Mouse (Mus musculus): ENCODE measurements at regions not wholly inside any gene's neighbourhood (a gene's known extent, or its start where the extent isn't known, plus 50 kb on each side); places are given as distances from the start of the nearest gene placed in this dataset.

DNA sequence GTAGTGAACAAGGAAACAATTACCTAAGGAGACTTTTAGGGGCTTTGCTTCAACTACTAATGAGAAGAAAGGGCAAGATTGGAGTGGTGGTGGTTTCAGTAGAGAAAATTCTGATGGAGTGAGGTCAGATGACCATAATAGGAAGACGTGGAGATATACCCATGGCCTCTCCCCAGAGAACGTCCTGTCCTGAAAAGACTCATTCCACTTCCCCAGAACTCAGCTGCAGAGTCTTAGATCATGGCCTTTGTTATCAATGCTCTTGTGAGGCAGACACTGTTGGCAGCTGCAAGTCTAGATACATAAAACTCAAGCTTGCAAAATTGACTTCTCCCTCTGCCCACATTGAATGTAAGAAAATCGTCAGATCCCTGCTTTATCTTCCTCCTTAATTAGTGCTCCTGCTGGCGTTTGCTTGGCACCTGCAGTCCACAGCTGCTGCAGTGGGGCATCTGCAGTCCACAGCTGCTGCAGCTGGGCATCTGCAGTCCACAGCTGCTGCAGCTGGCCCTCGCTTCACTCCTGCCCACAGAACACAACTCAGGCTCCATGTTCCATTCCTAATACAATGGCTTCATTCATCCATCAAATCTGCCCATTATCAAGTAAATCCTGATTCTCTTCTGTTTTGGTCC is 162.5 kb downstream of the Cxcl12 start:
- DNase-seq (ENCODE audit: low spot score) = no peak

DNA sequence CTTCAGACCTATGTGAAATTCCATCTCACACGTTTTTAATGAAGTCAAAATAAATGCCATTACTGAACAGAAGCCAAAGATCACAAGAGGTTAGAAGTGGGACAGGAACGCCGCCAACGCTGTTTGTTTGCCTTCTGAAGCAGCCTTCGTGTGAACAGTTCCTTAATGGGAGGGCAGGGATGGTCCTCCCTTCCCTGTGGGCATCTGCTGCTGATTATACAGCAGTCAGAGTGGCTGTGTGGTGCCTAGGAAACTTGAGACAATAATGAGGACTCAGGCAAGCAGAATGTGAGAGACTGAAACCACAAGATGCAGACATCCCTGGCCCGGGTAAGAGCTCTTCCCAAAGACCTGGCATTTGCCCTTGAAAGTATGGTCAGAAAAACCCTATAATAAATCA is 164.3 kb downstream of the Cxcl12 start:
- no peak for DNase-seq (ENCODE audit: low spot score)

DNA sequence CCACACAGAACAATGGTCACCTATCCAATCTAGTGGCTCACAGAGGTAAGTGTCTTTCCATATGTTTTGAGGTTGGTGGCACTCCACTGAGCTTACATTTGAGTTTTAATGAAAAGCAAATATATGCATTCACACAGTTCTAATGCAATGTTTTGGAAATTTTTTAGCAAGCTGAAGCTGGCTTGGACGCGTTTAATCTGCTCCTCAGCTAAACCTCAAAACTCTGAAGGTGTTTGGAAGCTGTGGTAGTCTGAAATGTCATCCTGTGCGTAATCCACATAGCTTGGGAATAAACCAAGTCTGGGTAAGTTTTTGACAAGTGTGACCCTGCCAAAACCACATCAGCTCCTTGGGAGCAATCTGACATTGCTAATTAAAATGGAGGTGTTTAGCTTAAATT is 173.8 kb downstream of the Cxcl12 start:
- no peak for DNase-seq (ENCODE audit: low spot score)

DNA sequence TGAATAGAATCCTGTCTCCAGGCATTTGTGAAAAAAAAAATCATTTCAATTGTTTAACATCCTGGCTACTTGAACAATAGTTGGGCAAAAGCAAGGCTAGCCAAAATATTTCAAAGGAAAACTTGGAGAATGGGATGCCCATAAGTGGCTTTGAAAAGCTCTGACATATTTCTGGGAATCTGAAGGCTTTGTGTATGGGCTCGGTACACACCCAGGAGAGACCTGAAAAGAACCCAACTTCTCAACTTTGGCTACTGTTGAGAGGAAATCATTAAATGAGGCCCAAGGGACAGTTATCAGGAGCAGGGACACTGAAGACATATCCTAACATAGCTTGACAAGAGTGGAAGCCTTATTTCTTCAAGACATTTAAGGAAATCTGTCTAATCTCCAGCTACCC is 179.0 kb downstream of the Cxcl12 start:
- DNase-seq (ENCODE audit: low spot score) = no peak

DNA sequence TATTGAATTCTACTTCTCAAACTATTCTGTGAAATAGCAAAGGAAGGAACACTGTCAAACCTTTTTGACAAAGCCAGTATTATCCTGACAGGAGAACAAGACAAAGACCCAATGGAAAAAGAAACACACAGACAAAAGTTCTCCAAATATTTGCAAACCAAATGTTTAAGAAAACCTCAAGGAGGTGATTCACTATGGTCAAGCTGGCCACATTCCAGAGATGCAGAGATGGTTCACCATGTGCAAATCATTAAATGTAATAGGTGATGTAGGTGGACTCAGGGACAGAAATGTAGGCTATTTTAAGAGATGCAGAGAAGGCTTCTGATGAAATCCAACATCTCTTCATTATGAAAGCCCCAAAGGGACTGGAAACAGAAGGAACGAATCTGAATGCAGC is 183.5 kb downstream of the Cxcl12 start:
- DNase-seq (ENCODE audit: low spot score) = no peak

DNA sequence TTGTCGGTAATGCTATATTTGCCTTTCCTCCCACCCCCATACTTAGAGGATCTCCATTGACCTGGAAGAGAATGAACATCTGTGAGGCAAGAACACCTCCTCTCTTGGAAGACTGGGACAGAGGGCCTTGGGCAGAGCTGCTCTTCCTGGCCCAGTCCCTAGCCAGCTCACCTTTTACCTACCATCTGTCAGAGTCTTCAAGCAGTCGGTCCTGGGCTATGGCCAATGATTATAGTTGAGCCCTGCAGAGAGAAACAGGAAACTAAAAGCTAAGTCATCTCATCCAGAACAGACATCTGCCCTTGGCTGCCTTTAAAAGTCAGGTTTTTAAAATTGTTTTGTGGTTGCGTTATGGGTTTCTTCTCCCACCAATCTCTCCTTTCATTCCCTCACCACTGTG is 184.8 kb downstream of the Cxcl12 start:
- DNase-seq (ENCODE audit: low spot score) = no peak

DNA sequence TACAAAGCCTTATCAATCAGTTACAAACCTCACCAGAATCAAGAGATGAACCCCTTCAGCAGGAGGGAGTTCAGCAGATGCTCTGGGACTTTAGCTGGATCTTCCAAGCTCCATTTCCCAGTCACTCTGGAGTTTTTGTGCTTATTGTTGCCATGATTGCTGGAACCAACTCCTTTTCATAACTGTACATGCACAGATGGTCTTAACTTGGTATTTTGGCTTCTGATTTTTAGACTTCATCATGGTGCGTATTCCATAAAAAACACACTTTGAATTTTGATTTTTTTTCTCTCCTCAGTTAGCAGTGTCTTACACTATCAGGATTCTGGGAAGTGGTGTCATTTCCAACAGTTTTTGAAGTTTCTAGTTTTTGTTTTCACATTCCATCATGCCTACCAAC is 187.8 kb downstream of the Cxcl12 start:
- DNase-seq (ENCODE audit: low spot score) = no peak

DNA sequence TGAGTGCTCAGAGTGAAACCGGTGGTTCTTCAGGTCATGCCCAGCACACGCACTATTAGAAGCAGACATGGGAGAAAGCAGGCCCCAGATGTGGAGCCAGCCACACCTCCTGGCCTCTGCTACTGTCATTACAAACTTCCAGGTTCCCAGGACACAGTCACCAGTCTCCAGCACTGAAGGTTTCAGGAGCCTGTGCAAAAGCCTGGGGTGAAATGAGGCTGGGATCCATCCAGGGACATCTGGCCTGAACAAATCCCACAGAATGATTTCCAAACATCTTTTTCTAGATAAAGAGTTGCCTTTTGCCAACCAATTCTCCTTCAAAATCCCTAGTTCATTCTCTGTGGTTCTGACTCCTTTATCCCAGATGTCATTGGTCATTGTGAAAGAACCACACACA is 191.1 kb downstream of the Cxcl12 start:
- DNase-seq (ENCODE audit: low spot score) = no peak

DNA sequence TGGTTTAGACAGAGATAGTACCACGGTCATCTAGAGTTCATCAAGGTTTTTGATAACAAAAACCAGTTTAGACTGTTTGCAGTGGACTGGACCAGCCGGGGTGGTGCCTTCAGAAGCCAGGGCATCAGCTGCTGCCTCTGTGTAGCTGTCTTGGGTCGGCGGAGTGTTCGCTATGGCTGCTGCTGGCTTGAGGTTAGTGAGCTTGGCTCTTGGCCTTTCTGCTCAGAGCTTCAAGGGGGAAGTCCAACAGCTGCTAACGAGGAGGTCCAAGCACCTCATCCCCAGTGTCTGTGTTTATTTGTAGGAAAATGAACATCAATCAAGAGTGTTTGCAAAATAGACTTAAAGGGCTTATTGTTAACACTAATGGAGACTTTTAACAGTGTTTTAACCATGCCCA is 198.2 kb downstream of the Cxcl12 start:
- DNase-seq (ENCODE audit: low spot score) = no peak

DNA sequence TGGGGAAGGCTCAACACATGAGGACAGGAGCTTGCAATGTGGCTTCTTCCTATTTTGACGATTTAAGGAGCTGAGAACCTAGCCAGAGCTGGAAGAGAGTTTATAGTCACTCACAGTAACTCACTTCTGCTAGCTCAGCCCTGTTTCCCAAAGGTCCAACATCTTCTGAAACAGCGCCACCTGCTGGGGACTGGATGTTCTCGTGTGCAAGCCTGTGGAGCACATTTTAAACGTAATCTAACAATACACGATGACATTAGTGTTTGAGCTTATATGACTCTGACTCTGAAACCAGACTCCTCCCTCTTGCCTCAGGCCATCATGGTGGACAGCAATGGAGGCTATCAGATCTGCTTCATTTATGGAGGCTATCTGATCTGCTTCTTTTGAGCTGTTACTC is 207.7 kb downstream of the Cxcl12 start:
- DNase-seq (ENCODE audit: low spot score) = no peak

DNA sequence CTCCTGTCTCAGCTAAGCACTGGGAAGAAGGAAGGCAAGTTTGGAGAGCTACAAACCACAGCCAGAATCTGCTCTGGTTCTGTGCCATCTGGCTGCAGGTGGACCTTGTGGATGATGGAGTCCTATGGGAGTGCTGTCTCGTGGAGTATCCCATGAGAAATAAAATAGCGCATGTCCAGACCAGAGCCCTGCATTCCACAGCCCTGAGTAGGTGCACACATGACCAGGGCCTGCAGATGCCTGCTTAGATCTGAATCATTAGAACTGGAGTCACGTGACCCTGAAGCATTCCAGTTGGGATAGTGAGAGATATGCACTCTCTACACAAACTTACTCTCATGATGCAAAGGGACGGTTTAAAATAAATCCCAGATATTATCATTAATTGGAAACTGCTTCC is 211.6 kb downstream of the Cxcl12 start:
- peak; percentile 60 for DNase-seq (ENCODE audit: low spot score)

DNA sequence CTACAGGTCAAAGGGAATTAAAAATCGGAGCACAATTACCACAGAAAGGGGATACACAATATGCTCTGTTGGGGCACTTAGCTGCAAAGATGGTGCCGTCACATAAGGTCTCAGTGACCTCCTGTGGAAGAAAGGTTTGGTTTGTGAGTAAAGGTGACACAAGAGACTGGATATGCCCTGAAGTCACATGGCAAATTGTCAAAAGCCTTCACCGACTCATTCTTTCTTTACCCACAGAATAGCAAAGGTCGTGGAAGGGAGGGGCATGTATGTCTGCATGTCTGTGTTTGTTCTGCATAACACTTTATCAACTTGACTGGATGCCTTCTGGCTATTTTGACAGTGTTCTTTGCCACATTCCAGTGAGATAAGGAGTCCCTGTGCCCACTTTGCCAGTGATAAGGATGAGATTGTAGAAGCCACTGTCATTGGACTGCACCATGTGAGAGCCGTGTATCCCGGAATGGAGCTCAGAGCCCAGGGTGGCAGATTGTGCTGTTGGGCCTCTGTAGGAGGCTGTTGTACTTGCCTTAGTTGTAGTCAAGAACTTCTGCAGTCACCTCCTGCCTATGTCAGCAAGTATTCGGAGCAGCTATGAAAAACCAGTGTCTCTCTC is 222.0 kb downstream of the Cxcl12 start:
- no peak for DNase-seq (ENCODE audit: low spot score)

DNA sequence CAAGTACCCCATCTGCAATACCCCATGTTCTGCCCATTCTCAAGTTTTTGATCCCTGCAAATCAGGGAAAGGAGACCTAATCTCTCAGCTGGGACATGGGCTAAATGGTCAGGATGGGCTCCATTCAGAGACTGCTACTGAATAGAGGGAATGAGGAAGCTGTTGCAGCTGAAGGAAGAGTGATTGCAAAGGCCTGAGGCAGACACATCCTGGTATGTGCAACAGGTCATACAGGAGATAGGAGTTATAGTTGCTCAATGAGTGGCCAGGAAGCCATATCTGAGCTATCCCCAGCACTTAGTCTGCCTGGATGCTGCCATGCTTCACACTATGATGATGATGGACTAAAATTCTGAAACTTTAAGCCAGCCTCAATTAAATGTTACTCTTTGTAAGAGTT is 225.1 kb downstream of the Cxcl12 start:
- DNase-seq (ENCODE audit: low spot score) = no peak

DNA sequence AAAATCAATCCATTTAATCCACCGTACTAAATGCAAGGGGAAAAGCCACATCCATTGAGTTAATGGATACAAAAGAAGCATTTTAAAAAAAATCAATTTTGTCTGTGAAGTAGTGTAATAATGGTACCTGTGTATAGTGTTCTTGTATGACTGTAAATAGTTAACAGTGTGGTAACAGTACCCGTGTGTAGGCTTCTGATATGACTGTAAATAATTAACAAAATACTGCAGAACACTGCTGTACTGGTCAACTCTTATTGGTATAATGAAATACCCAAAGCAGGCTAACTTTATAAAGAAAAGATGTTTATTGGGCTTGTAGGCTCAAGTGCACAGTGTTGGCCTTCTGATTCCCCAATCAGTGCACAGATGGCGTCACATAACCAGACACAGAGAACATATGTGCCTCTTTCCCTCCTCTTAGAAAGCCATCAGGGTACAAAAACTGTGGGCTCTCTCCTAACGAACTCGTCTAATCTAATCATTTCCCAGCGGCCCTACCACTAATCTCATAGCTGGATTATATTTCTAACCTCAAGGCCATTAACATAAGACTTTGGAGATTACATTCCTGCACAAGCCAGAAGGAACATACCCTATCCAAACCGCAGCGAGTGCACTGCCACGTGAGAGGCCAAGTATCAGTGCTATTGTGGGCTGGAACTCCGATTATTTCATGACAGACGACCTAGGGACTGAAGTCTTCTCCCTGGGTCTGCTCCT is 237.4 kb downstream of the Cxcl12 start:
- DNase-seq (ENCODE audit: low spot score) = no peak

DNA sequence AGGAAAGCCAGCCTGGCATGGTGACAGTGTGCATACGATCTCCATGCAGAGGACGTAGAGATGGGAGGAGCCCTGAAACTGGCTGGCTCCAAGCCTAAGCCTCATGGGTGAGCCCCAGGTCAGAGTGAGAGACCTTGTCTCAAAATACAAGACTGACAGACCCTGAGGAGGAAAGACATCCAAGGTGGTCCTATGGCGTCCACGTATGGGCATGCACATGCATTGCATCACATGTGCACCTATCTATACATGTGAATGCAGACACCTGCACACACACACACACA is 237.9 kb downstream of the Cxcl12 start:
- no peak for DNase-seq (ENCODE audit: low spot score)

DNA sequence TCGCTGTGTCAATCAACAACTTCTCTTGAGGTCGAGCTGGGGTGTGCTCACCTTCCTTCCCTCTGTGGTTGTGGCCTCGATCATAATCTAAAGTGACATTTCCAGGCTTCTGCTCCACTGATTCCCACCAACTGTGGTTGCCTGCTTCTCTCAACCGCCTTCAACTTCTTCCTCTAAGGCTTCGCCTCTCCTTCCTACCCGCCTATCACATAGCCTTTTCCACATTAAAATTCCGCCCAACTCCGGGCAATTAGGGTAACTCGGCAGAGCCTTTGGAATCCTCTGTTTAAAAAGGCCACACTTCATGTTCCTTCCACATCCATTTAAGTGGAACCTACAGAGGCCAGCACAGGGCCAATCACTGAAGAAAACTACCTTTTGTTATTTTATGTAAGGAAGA is 238.4 kb downstream of the Cxcl12 start:
- DNase-seq (ENCODE audit: low spot score) = no peak

DNA sequence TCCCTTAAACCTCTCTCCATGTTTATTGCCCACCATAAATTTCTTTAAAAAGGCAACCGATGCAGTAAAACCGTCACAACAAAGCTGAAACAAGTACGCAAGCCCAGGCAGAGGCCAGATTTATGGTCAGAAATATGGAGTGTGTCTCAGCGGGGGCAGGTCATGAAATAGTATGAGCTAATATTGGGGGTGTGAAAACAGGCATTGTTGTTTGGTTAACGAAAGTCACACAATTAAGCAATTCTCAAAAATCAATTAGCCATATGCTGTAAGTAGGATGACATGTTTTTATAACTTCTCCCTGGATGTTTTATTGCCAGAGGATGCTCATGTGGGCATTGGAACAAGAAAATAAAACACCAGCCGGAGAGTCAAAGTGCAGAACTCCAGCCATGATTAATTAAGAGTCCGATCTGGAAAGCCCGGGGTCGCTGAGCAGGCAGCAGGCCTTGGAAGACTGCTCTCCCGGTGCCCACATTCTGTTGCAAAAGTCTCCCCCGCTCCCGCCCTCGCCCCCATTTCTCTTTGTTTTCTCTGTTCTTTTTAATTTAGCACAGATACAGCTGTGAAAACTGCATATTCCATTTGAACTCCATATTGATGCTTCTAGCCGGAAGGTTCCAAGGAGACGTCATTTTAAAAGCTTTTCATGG is 239.0 kb downstream of the Cxcl12 start:
- no peak for DNase-seq (ENCODE audit: low spot score)

DNA sequence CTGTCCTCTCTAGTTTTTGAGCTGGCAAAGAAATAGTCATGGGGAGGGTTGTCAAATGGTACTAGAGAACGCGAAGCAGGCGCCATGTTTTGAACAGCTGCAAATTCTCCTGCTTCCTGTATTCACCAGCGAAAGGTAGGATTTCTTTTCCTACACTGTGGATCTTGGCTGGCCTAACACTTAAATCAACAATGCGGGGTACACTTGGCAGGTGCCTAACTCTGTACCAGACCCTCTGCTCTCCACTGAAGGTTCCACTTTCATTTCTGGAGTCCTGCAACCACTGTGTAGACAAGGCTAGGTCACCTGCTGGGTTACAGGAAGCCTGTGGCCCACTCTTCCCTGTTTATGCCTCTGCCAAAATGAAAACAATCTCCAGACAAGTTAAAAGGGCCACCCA is 239.6 kb downstream of the Cxcl12 start:
- no peak for DNase-seq (ENCODE audit: low spot score)

DNA sequence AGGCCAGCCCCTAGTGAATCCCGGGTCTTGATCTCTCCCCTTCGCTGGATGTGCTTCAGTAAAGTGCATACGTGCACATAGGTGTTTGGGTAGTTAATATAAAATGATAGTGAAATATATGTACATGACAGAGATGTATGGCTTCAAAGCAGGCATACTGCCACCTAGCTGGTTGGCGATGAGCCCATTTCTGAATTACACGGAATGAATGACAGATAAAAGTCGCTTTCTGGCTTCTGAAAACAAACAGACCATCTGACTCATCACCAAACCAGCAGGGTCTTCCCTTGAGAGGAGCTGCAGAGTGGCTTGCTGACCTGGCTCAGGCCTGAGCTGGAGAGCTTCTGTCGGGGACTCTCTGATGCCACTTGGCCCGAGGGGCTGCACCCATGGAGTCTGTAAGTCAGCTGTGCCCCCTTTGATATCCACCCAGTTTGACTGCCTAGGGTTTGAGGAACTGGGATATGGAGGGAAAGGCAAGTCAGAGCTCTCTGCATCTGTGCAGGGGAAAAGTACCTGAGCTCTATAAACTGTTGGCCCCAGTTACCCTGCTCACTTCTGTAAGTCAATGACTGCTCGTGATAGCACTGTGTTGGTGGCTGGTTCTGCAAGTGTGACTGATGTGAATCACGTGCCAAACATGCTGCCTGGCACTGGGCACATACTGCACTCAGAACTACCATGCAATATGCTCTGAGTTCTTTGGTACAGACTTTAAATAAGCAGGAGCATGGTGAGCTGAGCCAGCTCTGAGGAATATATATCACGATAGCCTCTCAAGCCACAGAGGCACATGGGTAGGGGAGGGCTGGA is 240.8 kb downstream of the Cxcl12 start:
- DNase-seq (ENCODE audit: low spot score) = no peak

DNA sequence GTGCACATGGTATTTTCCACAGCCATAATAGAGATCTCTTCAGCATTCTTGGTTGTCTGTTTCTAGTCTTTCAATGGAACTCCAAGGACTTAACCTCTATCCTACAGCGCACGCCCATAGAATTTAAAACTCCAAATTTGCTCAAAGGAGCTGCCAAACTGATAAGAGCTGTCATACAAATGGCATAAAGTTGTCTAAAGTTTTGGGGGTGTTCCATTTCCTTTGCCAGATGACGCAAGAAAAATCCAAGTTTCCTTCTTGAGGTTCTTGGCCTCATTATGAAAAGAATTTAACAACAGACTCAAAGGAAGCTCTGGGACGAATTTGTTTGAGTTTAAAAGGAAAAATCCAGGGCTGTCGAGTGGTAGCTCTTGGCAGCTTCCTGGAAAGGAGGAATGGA is 246.6 kb downstream of the Cxcl12 start:
- no peak for DNase-seq (ENCODE audit: low spot score)

DNA sequence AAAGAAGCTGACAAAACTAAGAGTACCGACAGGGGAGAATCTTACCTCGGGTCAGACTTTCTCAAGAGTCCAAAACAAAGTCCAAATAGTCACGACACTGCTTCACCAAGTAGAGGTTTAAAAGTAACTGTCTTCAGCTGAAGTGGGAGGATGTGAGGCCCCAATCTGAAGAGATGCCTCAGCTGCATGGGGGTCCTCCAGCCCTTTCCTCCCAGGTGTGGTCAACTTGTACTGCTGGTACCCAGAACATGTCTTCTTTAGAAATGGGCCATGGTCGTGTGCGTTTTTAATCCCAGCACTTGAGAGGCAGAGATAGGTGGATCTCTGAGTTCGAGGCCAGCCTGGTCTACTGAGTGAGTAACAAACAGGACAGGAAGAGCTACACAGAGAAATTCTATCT is 247.6 kb downstream of the Cxcl12 start:
- DNase-seq (ENCODE audit: low spot score) = no peak

DNA sequence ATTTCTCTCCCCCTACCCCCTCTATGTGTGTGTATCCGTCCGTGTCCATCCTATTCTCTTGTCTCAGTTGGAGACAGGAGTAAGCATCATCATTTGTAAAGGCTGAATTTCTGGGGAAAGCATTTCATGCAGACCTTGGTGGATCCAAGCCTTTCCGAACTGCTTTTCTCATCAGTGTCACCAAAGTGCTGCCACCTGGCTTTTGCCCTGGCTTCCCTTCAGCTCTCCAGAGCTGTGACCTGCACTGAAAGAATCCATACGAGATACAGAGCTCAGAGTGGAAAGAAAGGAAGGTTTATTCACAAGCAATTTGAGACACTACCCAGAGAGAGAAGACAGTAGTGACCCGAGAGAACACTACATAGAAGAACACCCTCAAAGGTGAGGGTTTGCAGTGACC is 248.1 kb downstream of the Cxcl12 start:
- DNase-seq (ENCODE audit: low spot score) = no peak
